Mouse (Mus musculus) lung, embryonic 15.5 days (tissue): ENCODE measurements at regions not wholly inside any gene's neighbourhood (a gene's known extent, or its start where the extent isn't known, plus 50 kb on each side); places are given as distances from the start of the nearest gene placed in this dataset.
"Not testable (repeated sequence)": the region's sequence is repeated elsewhere in the genome, so short reads cannot be mapped to it uniquely, and the experiment has no call there.

ENCODE experiments used
- ATAC-seq: fragments of 200-750 bp; cut with Nextera tagmentation; 2 replicates; pipeline ENCODE4 v1.8.0; 2017; ENCODE audit warnings: moderate number of reproducible peaks, borderline replicate concordance; ENCODE audit not compliant: low FRiP score, low TSS enrichment; ENCODE audit errors: extremely low read depth
- H3K27ac ChIP-seq: fragments of 300-500 bp; sonication (generic); 2 replicates; pipeline ENCODE4 v1.5.1; 2015; ENCODE audit warnings: moderate library complexity, mild to moderate bottlenecking, inconsistent platforms
- H3K27me3 ChIP-seq: fragments of 300-500 bp; sonication (generic); 2 replicates; pipeline ENCODE4 v1.6.1; 2015; ENCODE audit warnings: inconsistent platforms
- H3K36me3 ChIP-seq: fragments of 300-500 bp; sonication (generic); 2 replicates; pipeline ENCODE4 v1.6.1; 2015; ENCODE audit warnings: inconsistent platforms
- H3K4me1 ChIP-seq: fragments of 300-500 bp; sonication (generic); 2 replicates; pipeline ENCODE4 v1.6.1; 2015; ENCODE audit warnings: inconsistent platforms
- H3K4me2 ChIP-seq: fragments of 300-500 bp; sonication (generic); 2 replicates; pipeline ENCODE4 v1.6.1; 2015; ENCODE audit warnings: inconsistent platforms, mild to moderate bottlenecking, moderate library complexity
- H3K4me3 ChIP-seq: fragments of 300-500 bp; sonication (generic); 2 replicates; pipeline ENCODE4 v1.5.1; 2015; ENCODE audit warnings: mild to moderate bottlenecking, inconsistent platforms
- H3K9ac ChIP-seq: fragments of 300-500 bp; sonication (generic); 2 replicates; pipeline ENCODE4 v1.6.1; 2015; ENCODE audit warnings: inconsistent platforms
- H3K9me3 ChIP-seq: fragments of 300-500 bp; sonication (generic); 2 replicates; pipeline ENCODE4 v1.6.1; 2016; ENCODE audit warnings: inconsistent platforms
- WGBS: fragments of 180-500 bp; shearing (Covaris S2); methylation state at CpG from one replicate; pipeline ENCODE4 v1.1.7; 2015; 5-methylcytosine and 5-hydroxymethylcytosine counted together

- WGBS = 50% methylated on average over 1 of the region's 1 CpGs
- H3K4me3 ChIP-seq, H3K4me1 ChIP-seq, H3K27me3 ChIP-seq, H3K27ac ChIP-seq, H3K36me3 ChIP-seq, H3K9me3 ChIP-seq, H3K9ac ChIP-seq, H3K4me2 ChIP-seq, ATAC-seq: not testable (repeated sequence)
Observed at GRCm38 (mm10) chr10:38704762-38705130, 116.8 kb downstream of the Rfpl4b start.

- H3K4me3 ChIP-seq = no peak overlapping the region
Observed at GRCm38 (mm10) chr10:38703954-38704761, 117.4 kb downstream of the Rfpl4b start.

GRCm38 (mm10) chr10:38677453-38677852 lies 144.1 kb downstream of the Rfpl4b start:
- no peaks in the 10 kb centered on the region for H3K36me3 ChIP-seq
- H3K9me3 ChIP-seq = no peaks in the 10 kb centered on the region
- no peak overlapping the region for H3K4me3 ChIP-seq
- H3K4me2 ChIP-seq = no peak overlapping the region
- H3K4me1 ChIP-seq = no peaks in the 10 kb centered on the region
- WGBS = 57% methylated on average over 2 of the region's 2 CpGs
- no peak overlapping the region for H3K27ac ChIP-seq
- H3K9ac ChIP-seq = no peak overlapping the region
- ATAC-seq = no peak
- H3K27me3 ChIP-seq = no peaks in the 10 kb centered on the region

More at GRCm38 (mm10) chr10:38703954-38704761, 117.4 kb downstream of the Rfpl4b start:
- H3K36me3 ChIP-seq = no peaks in the 10 kb centered on the region
- H3K4me2 ChIP-seq = no peak overlapping the region
- no peaks in the 10 kb centered on the region for H3K4me1 ChIP-seq
- no peaks in the 10 kb centered on the region for H3K27me3 ChIP-seq
- 60% methylated on average over 4 of the region's 4 CpGs for WGBS
- 0 out of 2 replicates have a peak, but pooled peaks have one; percentile 73 for ATAC-seq
- no peak overlapping the region for H3K27ac ChIP-seq
- no peaks in the 10 kb centered on the region for H3K9me3 ChIP-seq
- no peak overlapping the region for H3K9ac ChIP-seq

GRCm38 (mm10) chr10:38668610-38669009 lies 153.0 kb downstream of the Rfpl4b start:
- no peak overlapping the region for H3K4me2 ChIP-seq
- no peaks in the 10 kb centered on the region for H3K36me3 ChIP-seq
- no peak overlapping the region for H3K9ac ChIP-seq
- H3K4me1 ChIP-seq = no peaks in the 10 kb centered on the region
- H3K27ac ChIP-seq = no peak overlapping the region
- no peak overlapping the region for H3K4me3 ChIP-seq
- H3K9me3 ChIP-seq = no peaks in the 10 kb centered on the region
- H3K27me3 ChIP-seq = no peaks in the 10 kb centered on the region
- no peak for ATAC-seq

- H3K4me1 ChIP-seq = no peaks in the 10 kb centered on the region
- no peaks in the 10 kb centered on the region for H3K36me3 ChIP-seq
- no peaks in the 10 kb centered on the region for H3K27me3 ChIP-seq
- no peak overlapping the region for H3K4me3 ChIP-seq
- no peak overlapping the region for H3K9ac ChIP-seq
- no peak overlapping the region for H3K27ac ChIP-seq
- no peak for ATAC-seq
- H3K4me2 ChIP-seq = no peak overlapping the region
- H3K9me3 ChIP-seq = no peaks in the 10 kb centered on the region
Observed at GRCm38 (mm10) chr10:38667841-38668240, 153.7 kb downstream of the Rfpl4b start.

GRCm38 (mm10) chr10:38635695-38636094 lies 185.9 kb downstream of the Rfpl4b start:
- Histone ChIP-seq H3K4me2 (no peak overlapping the region), H3K4me3 (no peak overlapping the region), H3K9ac (no peak overlapping the region), H3K27me3 (no peaks in the 10 kb centered on the region), H3K27ac (no peak overlapping the region), H3K36me3 (no peaks in the 10 kb centered on the region), H3K9me3 (no peaks in the 10 kb centered on the region), H3K4me1 (no peaks in the 10 kb centered on the region)
- WGBS = 50% methylated on average over 1 of the region's 1 CpGs
- no peak for ATAC-seq

- Histone ChIP-seq H3K4me3 (no peak overlapping the region), H3K4me2 (no peak overlapping the region), H3K27me3 (no peaks in the 10 kb centered on the region), H3K9me3 (no peaks in the 10 kb centered on the region), H3K27ac (no peak overlapping the region), H3K4me1 (no peaks in the 10 kb centered on the region), H3K36me3 (no peaks in the 10 kb centered on the region), H3K9ac (no peak overlapping the region)
- WGBS = 51% methylated on average over 4 of the region's 4 CpGs
- no peak for ATAC-seq
Observed at GRCm38 (mm10) chr10:38629907-38630505, 191.6 kb downstream of the Rfpl4b start.

GRCm38 (mm10) chr10:38623399-38623798 lies 198.2 kb downstream of the Rfpl4b start:
- Histone ChIP-seq H3K4me3 (no peak overlapping the region), H3K4me1 (no peaks in the 10 kb centered on the region), H3K9ac (no peak overlapping the region), H3K27ac (no peak overlapping the region), H3K36me3 (no peaks in the 10 kb centered on the region), H3K9me3 (no peaks in the 10 kb centered on the region), H3K4me2 (no peak overlapping the region), H3K27me3 (no peaks in the 10 kb centered on the region)
- ATAC-seq = no peak
- 97% methylated on average over 1 of the region's 1 CpGs for WGBS

GRCm38 (mm10) chr10:38609606-38610510 lies 211.7 kb downstream of the Rfpl4b start:
- Histone ChIP-seq H3K9me3 (no peaks in the 10 kb centered on the region), H3K36me3 (no peaks in the 10 kb centered on the region), H3K4me1 (no peaks in the 10 kb centered on the region), H3K9ac (no peak overlapping the region), H3K4me2 (no peak overlapping the region), H3K27ac (no peak overlapping the region), H3K27me3 (no peaks in the 10 kb centered on the region), H3K4me3 (no peak overlapping the region)
- WGBS = 69% methylated on average over 5 of the region's 5 CpGs
- no peak for ATAC-seq

GRCm38 (mm10) chr10:38586061-38586460 lies 235.5 kb downstream of the Rfpl4b start:
- H3K4me1 ChIP-seq = no peaks in the 10 kb centered on the region
- no peaks in the 10 kb centered on the region for H3K36me3 ChIP-seq
- WGBS = 73% methylated on average over 2 of the region's 2 CpGs
- H3K4me2 ChIP-seq = no peak overlapping the region
- H3K27ac ChIP-seq = no peak overlapping the region
- H3K27me3 ChIP-seq = no peaks in the 10 kb centered on the region
- H3K9ac ChIP-seq = no peak overlapping the region
- no peak for ATAC-seq
- no peaks in the 10 kb centered on the region for H3K9me3 ChIP-seq
- H3K4me3 ChIP-seq = no peak overlapping the region

GRCm38 (mm10) chr10:38575726-38576125 lies 245.9 kb downstream of the Rfpl4b start:
- 61% methylated on average over 1 of the region's 1 CpGs for WGBS
- Histone ChIP-seq H3K9ac (no peak overlapping the region), H3K27me3 (no peaks in the 10 kb centered on the region), H3K4me2 (no peak overlapping the region), H3K27ac (no peak overlapping the region), H3K36me3 (no peaks in the 10 kb centered on the region), H3K4me1 (no peaks in the 10 kb centered on the region), H3K9me3 (no peaks in the 10 kb centered on the region), H3K4me3 (no peak overlapping the region)
- no peak for ATAC-seq

- WGBS = 86% methylated on average over 1 of the region's 1 CpGs
- no peak overlapping the region for H3K27ac ChIP-seq
Observed at GRCm38 (mm10) chr10:38573728-38574127, 247.9 kb downstream of the Rfpl4b start.

More at GRCm38 (mm10) chr10:38573728-38574127, 247.9 kb downstream of the Rfpl4b start:
- ATAC-seq = no peak
- Histone ChIP-seq H3K4me3 (no peak overlapping the region), H3K27me3 (no peaks in the 10 kb centered on the region), H3K9ac (no peak overlapping the region), H3K4me1 (no peaks in the 10 kb centered on the region), H3K4me2 (no peak overlapping the region), H3K9me3 (no peaks in the 10 kb centered on the region), H3K36me3 (no peaks in the 10 kb centered on the region)
